Mouse (Mus musculus): ENCODE data around the gene Evx1. TPM values are rescaled to one million over a fixed set of nuclear protein-coding genes. Genes with fewer than 3 reads are reported as not detected.

Evx1 gene
- polyA plus RNA-seq, 1 experiment from 2014 or later = not detected

GRCm38 (mm10) chr6:52268756-52269155 lies 44.5 kb upstream of the Evx1 start:
- no peaks in the 10 kb centered on the region for H3K9me3 ChIP-seq (replicated peaks; ENCODE audit: control insufficient read depth, low read length)
- no peaks in the 10 kb centered on the region for H3K4me1 ChIP-seq (ENCODE audit: control insufficient read depth, low read depth, low read length)
- H3K9ac ChIP-seq (ENCODE audit: low read depth, low read length) = no peak overlapping the region
- H3K27me3 ChIP-seq (ENCODE audit: control insufficient read depth, insufficient read depth, low read depth, low read length) = peaks cover 95% of the 10 kb centered on the region
- no peak for ATAC-seq (ENCODE audit: low read depth)
- no peak overlapping the region for H3K27ac ChIP-seq (ENCODE audit: low read length)
- H3K4me3 ChIP-seq (ENCODE audit: low read depth, low read length) = no peak overlapping the region
- WGBS (ENCODE audit: insufficient replicate concordance) = 7% methylated on average over 3 of the region's 3 CpGs
- H3K36me3 ChIP-seq (ENCODE audit: control insufficient read depth, insufficient read depth) = no peaks in the 10 kb centered on the region
- H3K4me2 ChIP-seq (ENCODE audit: low read depth, low read length) = no peak overlapping the region

- H3K27ac ChIP-seq (ENCODE audit: low read length) = no peak overlapping the region
- peaks cover 94% of the 10 kb centered on the region for H3K27me3 ChIP-seq (ENCODE audit: control insufficient read depth, insufficient read depth, low read depth, low read length)
- ATAC-seq (ENCODE audit: low read depth) = no peak
- no peaks in the 10 kb centered on the region for H3K36me3 ChIP-seq (ENCODE audit: control insufficient read depth, insufficient read depth)
- 9% methylated on average over 23 of the region's 23 CpGs for WGBS (ENCODE audit: insufficient replicate concordance)
- H3K9me3 ChIP-seq (replicated peaks; ENCODE audit: control insufficient read depth, low read length) = no peaks in the 10 kb centered on the region
- no peak overlapping the region for H3K4me2 ChIP-seq (ENCODE audit: low read depth, low read length)
- no peaks in the 10 kb centered on the region for H3K4me1 ChIP-seq (ENCODE audit: control insufficient read depth, low read depth, low read length)
- H3K9ac ChIP-seq (ENCODE audit: low read depth, low read length) = no peak overlapping the region
- H3K4me3 ChIP-seq (ENCODE audit: low read depth, low read length) = no peak overlapping the region
These were observed 42.5 kb upstream of the Evx1 start for GRCm38 (mm10) chr6:52270494-52271480.

GRCm38 (mm10) chr6:52272766-52273655 lies 40.3 kb upstream of the Evx1 start:
- Histone ChIP-seq H3K27me3 (ENCODE audit: control insufficient read depth, insufficient read depth, low read depth, low read length) (peaks cover 94% of the 10 kb centered on the region), H3K4me3 (ENCODE audit: low read depth, low read length) (no peak overlapping the region), H3K9ac (ENCODE audit: low read depth, low read length) (no peak overlapping the region), H3K36me3 (ENCODE audit: control insufficient read depth, insufficient read depth) (no peaks in the 10 kb centered on the region), H3K4me1 (ENCODE audit: control insufficient read depth, low read depth, low read length) (no peaks in the 10 kb centered on the region), H3K4me2 (ENCODE audit: low read depth, low read length) (no peak overlapping the region), H3K27ac (ENCODE audit: low read length) (no peak overlapping the region), H3K9me3 (replicated peaks; ENCODE audit: control insufficient read depth, low read length) (no peaks in the 10 kb centered on the region)
- ATAC-seq (ENCODE audit: low read depth) = no peak
- WGBS (ENCODE audit: insufficient replicate concordance) = 8% methylated on average over 22 of the region's 22 CpGs

- H3K27ac ChIP-seq (ENCODE audit: low read length) = no peak overlapping the region
- no peak overlapping the region for H3K9ac ChIP-seq (ENCODE audit: low read depth, low read length)
- ATAC-seq (ENCODE audit: low read depth) = no peak
- no peaks in the 10 kb centered on the region for H3K4me1 ChIP-seq (ENCODE audit: control insufficient read depth, low read depth, low read length)
- H3K9me3 ChIP-seq (replicated peaks; ENCODE audit: control insufficient read depth, low read length) = no peaks in the 10 kb centered on the region
- H3K4me2 ChIP-seq (ENCODE audit: low read depth, low read length) = no peak overlapping the region
- H3K4me3 ChIP-seq (ENCODE audit: low read depth, low read length) = no peak overlapping the region
- WGBS (ENCODE audit: insufficient replicate concordance) = 4% methylated on average over 21 of the region's 22 CpGs
- no peaks in the 10 kb centered on the region for H3K36me3 ChIP-seq (ENCODE audit: control insufficient read depth, insufficient read depth)
- H3K27me3 ChIP-seq (ENCODE audit: control insufficient read depth, insufficient read depth, low read depth, low read length) = peaks cover 89% of the 10 kb centered on the region
These were observed 39.5 kb upstream of the Evx1 start for GRCm38 (mm10) chr6:52273656-52274280.

GRCm38 (mm10) chr6:52274576-52274975 lies 38.7 kb upstream of the Evx1 start:
- no peak overlapping the region for H3K4me3 ChIP-seq (ENCODE audit: low read depth, low read length)
- 9% methylated on average over 11 of the region's 11 CpGs for WGBS (ENCODE audit: insufficient replicate concordance)
- no peaks in the 10 kb centered on the region for H3K4me1 ChIP-seq (ENCODE audit: control insufficient read depth, low read depth, low read length)
- H3K27ac ChIP-seq (ENCODE audit: low read length) = no peak overlapping the region
- no peak for ATAC-seq (ENCODE audit: low read depth)
- no peaks in the 10 kb centered on the region for H3K9me3 ChIP-seq (replicated peaks; ENCODE audit: control insufficient read depth, low read length)
- H3K27me3 ChIP-seq (ENCODE audit: control insufficient read depth, insufficient read depth, low read depth, low read length) = peaks cover 81% of the 10 kb centered on the region
- no peak overlapping the region for H3K4me2 ChIP-seq (ENCODE audit: low read depth, low read length)
- H3K9ac ChIP-seq (ENCODE audit: low read depth, low read length) = no peak overlapping the region
- H3K36me3 ChIP-seq (ENCODE audit: control insufficient read depth, insufficient read depth) = no peaks in the 10 kb centered on the region

- H3K27ac ChIP-seq (ENCODE audit: low read length) = no peak overlapping the region
- H3K4me2 ChIP-seq (ENCODE audit: low read depth, low read length) = no peak overlapping the region
- no peaks in the 10 kb centered on the region for H3K4me1 ChIP-seq (ENCODE audit: control insufficient read depth, low read depth, low read length)
- no peak for ATAC-seq (ENCODE audit: low read depth)
- H3K9me3 ChIP-seq (replicated peaks; ENCODE audit: control insufficient read depth, low read length) = no peaks in the 10 kb centered on the region
- H3K9ac ChIP-seq (ENCODE audit: low read depth, low read length) = no peak overlapping the region
- no peaks in the 10 kb centered on the region for H3K36me3 ChIP-seq (ENCODE audit: control insufficient read depth, insufficient read depth)
- 13% methylated on average over 8 of the region's 8 CpGs for WGBS (ENCODE audit: insufficient replicate concordance)
- H3K27me3 ChIP-seq (ENCODE audit: control insufficient read depth, insufficient read depth, low read depth, low read length) = peaks cover 72% of the 10 kb centered on the region
- H3K4me3 ChIP-seq (ENCODE audit: low read depth, low read length) = no peak overlapping the region
These were observed 37.6 kb upstream of the Evx1 start for GRCm38 (mm10) chr6:52275563-52276280.

- peaks cover 66% of the 10 kb centered on the region for H3K27me3 ChIP-seq (ENCODE audit: control insufficient read depth, insufficient read depth, low read depth, low read length)
- 6% methylated on average over 6 of the region's 6 CpGs for WGBS (ENCODE audit: insufficient replicate concordance)
These were observed 36.9 kb upstream of the Evx1 start for GRCm38 (mm10) chr6:52276382-52276781.

GRCm38 (mm10) chr6:52276920-52277319 lies 36.4 kb upstream of the Evx1 start:
- Histone ChIP-seq H3K4me1 (ENCODE audit: control insufficient read depth, low read depth, low read length) (no peaks in the 10 kb centered on the region), H3K9ac (ENCODE audit: low read depth, low read length) (no peak overlapping the region), H3K36me3 (ENCODE audit: control insufficient read depth, insufficient read depth) (no peaks in the 10 kb centered on the region), H3K27ac (ENCODE audit: low read length) (no peak overlapping the region), H3K27me3 (ENCODE audit: control insufficient read depth, insufficient read depth, low read depth, low read length) (peaks cover 61% of the 10 kb centered on the region), H3K4me3 (ENCODE audit: low read depth, low read length) (no peak overlapping the region), H3K9me3 (replicated peaks; ENCODE audit: control insufficient read depth, low read length) (no peaks in the 10 kb centered on the region), H3K4me2 (ENCODE audit: low read depth, low read length) (no peak overlapping the region)
- no peak for ATAC-seq (ENCODE audit: low read depth)
- 13% methylated on average over 5 of the region's 5 CpGs for WGBS (ENCODE audit: insufficient replicate concordance)

More at GRCm38 (mm10) chr6:52276382-52276781, 36.9 kb upstream of the Evx1 start:
- Histone ChIP-seq H3K4me2 (ENCODE audit: low read depth, low read length) (no peak overlapping the region), H3K4me3 (ENCODE audit: low read depth, low read length) (no peak overlapping the region), H3K27ac (ENCODE audit: low read length) (no peak overlapping the region), H3K4me1 (ENCODE audit: control insufficient read depth, low read depth, low read length) (no peaks in the 10 kb centered on the region), H3K36me3 (ENCODE audit: control insufficient read depth, insufficient read depth) (no peaks in the 10 kb centered on the region), H3K9ac (ENCODE audit: low read depth, low read length) (no peak overlapping the region), H3K9me3 (replicated peaks; ENCODE audit: control insufficient read depth, low read length) (no peaks in the 10 kb centered on the region)
- ATAC-seq (ENCODE audit: low read depth) = no peak

Data from liver, embryonic 16.5 days (tissue).